Mouse (Mus musculus): ENCODE measurements at regions not wholly inside any gene's neighbourhood (a gene's known extent, or its start where the extent isn't known, plus 50 kb on each side); places are given as distances from the start of the nearest gene placed in this dataset.

- TF ChIP-seq CTCF (IDR thresholded peaks at IDR 0.05; ENCODE audit: low read depth) (no peak), EP300 (IDR thresholded peaks at IDR 0.05; ENCODE audit: low read depth) (no peak)
- no peak overlapping the region for H3K9ac ChIP-seq (replicated peaks)
- WGBS (ENCODE audit: insufficient replicate concordance), result 84% methylated on average over 12 of the region's 12 CpGs
- H3K4me3 ChIP-seq (ENCODE audit: low read depth, low read length), result no peak overlapping the region
- H3K27ac ChIP-seq (ENCODE audit: low read depth), result no peak overlapping the region
- H3K9me3 ChIP-seq (ENCODE audit: low read length), result no peaks in the 10 kb centered on the region
- no peak overlapping the region for H3K4me2 ChIP-seq (ENCODE audit: low read depth, low read length)
- no peaks in the 10 kb centered on the region for H3K36me3 ChIP-seq (replicated peaks; ENCODE audit: insufficient read depth, low read length)
- no peak for ATAC-seq
- no peaks in the 10 kb centered on the region for H3K4me1 ChIP-seq (ENCODE audit: insufficient read depth)
- 0 out of 2 replicates have a peak, but pooled peaks cover 8% of the 10 kb centered on the region for H3K27me3 ChIP-seq (ENCODE audit: insufficient read depth, low read length)
- DNase-seq, result no peak
Measured at GRCm38 (mm10) chr8:25358539-25359165, 534.5 kb upstream of the Adam5 start.

- Histone ChIP-seq H3K9me3 (ENCODE audit: low read length) (no peaks in the 10 kb centered on the region), H3K4me3 (ENCODE audit: low read depth, low read length) (no peak overlapping the region), H3K4me1 (ENCODE audit: insufficient read depth) (no peaks in the 10 kb centered on the region), H3K27ac (ENCODE audit: low read depth) (no peak overlapping the region), H3K36me3 (replicated peaks; ENCODE audit: insufficient read depth, low read length) (no peaks in the 10 kb centered on the region), H3K27me3 (ENCODE audit: insufficient read depth, low read length) (peaks cover 14% of the 10 kb centered on the region; the same call in 1 of the 2 replicates), H3K9ac (replicated peaks) (no peak overlapping the region), H3K4me2 (ENCODE audit: low read depth, low read length) (peak overlapping the region; percentile 19; the same call in 1 of the 2 replicates)
- WGBS (ENCODE audit: insufficient replicate concordance), result 6% methylated on average over 26 of the region's 27 CpGs
- DNase-seq (no peak), ATAC-seq (no peak)
- TF ChIP-seq CTCF (IDR thresholded peaks at IDR 0.05; ENCODE audit: low read depth), result no peak
- no peak for TF ChIP-seq EP300 (IDR thresholded peaks at IDR 0.05; ENCODE audit: low read depth)
Measured at GRCm38 (mm10) chr8:25353822-25354770, 529.9 kb upstream of the Adam5 start.

DNA sequence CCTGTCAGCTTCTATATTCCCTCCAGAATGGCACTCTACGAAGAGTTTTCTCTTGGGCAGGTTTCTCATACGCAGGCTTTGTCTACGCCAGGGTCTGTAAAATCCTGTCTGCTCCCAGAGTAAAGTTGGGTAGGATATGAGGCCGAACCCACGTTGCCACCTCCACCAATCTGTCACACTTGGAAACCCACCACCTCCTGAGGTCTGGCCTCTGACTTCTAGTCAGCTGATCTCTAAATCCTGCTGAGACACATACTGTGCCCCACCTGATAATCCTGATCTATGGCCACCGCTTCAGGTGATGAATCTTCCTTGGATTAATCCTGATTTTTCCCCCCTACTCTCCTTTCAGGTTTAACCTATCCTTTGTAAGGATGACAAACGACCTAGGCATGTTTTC is 529.2 kb upstream of the Adam5 start:
- no peak overlapping the region for H3K9ac ChIP-seq (replicated peaks)
- 49% methylated on average over 7 of the region's 7 CpGs for WGBS (ENCODE audit: insufficient replicate concordance)
- H3K27me3 ChIP-seq (ENCODE audit: insufficient read depth, low read length), result peaks cover 14% of the 10 kb centered on the region; the same call in 1 of the 2 replicates
- H3K4me1 ChIP-seq (ENCODE audit: insufficient read depth), result no peaks in the 10 kb centered on the region
- H3K27ac ChIP-seq (ENCODE audit: low read depth), result no peak overlapping the region
- H3K4me2 ChIP-seq (ENCODE audit: low read depth, low read length), result no peak overlapping the region
- DNase-seq (no peak), ATAC-seq (no peak)
- H3K4me3 ChIP-seq (ENCODE audit: low read depth, low read length), result no peak overlapping the region
- TF ChIP-seq CTCF (IDR thresholded peaks at IDR 0.05; ENCODE audit: low read depth) (no peak), EP300 (IDR thresholded peaks at IDR 0.05; ENCODE audit: low read depth) (no peak)
- no peaks in the 10 kb centered on the region for H3K9me3 ChIP-seq (ENCODE audit: low read length)
- no peaks in the 10 kb centered on the region for H3K36me3 ChIP-seq (replicated peaks; ENCODE audit: insufficient read depth, low read length)

GRCm38 (mm10) chr8:25348003-25348683 is 524.0 kb upstream of the Adam5 start:
- Histone ChIP-seq H3K4me3 (ENCODE audit: low read depth, low read length) (no peak overlapping the region), H3K4me1 (ENCODE audit: insufficient read depth) (no peaks in the 10 kb centered on the region), H3K27ac (ENCODE audit: low read depth) (no peak overlapping the region), H3K4me2 (ENCODE audit: low read depth, low read length) (no peak overlapping the region), H3K27me3 (ENCODE audit: insufficient read depth, low read length) (peaks cover 3% of the 10 kb centered on the region; the same call in 1 of the 2 replicates), H3K9me3 (ENCODE audit: low read length) (peaks cover 3% of the 10 kb centered on the region; the same call in 1 of the 2 replicates), H3K36me3 (replicated peaks; ENCODE audit: insufficient read depth, low read length) (no peaks in the 10 kb centered on the region), H3K9ac (replicated peaks) (no peak overlapping the region)
- TF ChIP-seq EP300 (IDR thresholded peaks at IDR 0.05; ENCODE audit: low read depth) (no peak), CTCF (IDR thresholded peaks at IDR 0.05; ENCODE audit: low read depth) (no peak)
- DNase-seq, result no peak
- ATAC-seq, result no peak
- WGBS (ENCODE audit: insufficient replicate concordance), result 82% methylated on average over 10 of the region's 10 CpGs

DNA sequence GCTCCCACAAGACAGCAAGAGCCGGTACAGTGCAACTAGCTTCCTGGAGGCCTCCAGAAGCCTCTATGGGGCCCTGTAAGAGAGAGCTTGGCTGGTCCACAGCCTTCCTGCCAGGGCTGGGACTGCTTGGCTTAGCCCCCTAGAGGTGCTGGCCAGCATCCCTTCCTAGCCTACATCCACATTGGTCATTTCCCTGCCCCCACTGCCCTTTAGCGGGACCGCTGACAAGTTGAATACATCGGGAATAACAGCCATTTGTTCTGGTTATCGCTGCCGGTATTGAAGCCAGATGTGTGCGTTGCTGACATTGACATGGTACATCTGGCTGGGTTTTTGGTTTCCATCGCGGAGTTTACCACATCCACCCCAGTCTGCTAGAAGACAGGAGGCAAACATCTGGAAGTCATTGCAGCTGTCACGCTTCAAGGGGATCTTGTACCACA is 519.0 kb upstream of the Adam5 start:
- H3K36me3 ChIP-seq (replicated peaks; ENCODE audit: insufficient read depth, low read length), result no peaks in the 10 kb centered on the region
- H3K27me3 ChIP-seq (ENCODE audit: insufficient read depth, low read length), result no peaks in the 10 kb centered on the region
- H3K9ac ChIP-seq (replicated peaks), result no peak overlapping the region
- ATAC-seq, result no peak
- DNase-seq, result no peak
- TF ChIP-seq CTCF (IDR thresholded peaks at IDR 0.05; ENCODE audit: low read depth) (no peak), EP300 (IDR thresholded peaks at IDR 0.05; ENCODE audit: low read depth) (no peak)
- WGBS (ENCODE audit: insufficient replicate concordance), result 78% methylated on average over 10 of the region's 10 CpGs
- H3K9me3 ChIP-seq (ENCODE audit: low read length), result peaks cover 3% of the 10 kb centered on the region; the same call in 1 of the 2 replicates
- no peaks in the 10 kb centered on the region for H3K4me1 ChIP-seq (ENCODE audit: insufficient read depth)
- no peak overlapping the region for H3K4me2 ChIP-seq (ENCODE audit: low read depth, low read length)
- H3K4me3 ChIP-seq (ENCODE audit: low read depth, low read length), result no peak overlapping the region
- no peak overlapping the region for H3K27ac ChIP-seq (ENCODE audit: low read depth)

- 65% methylated on average over 5 of the region's 5 CpGs for WGBS (ENCODE audit: insufficient replicate concordance)
- Histone ChIP-seq H3K36me3 (replicated peaks; ENCODE audit: insufficient read depth, low read length) (no peaks in the 10 kb centered on the region), H3K9me3 (ENCODE audit: low read length) (peaks cover 3% of the 10 kb centered on the region; the same call in 1 of the 2 replicates), H3K27ac (ENCODE audit: low read depth) (no peak overlapping the region), H3K4me2 (ENCODE audit: low read depth, low read length) (no peak overlapping the region), H3K4me1 (ENCODE audit: insufficient read depth) (no peaks in the 10 kb centered on the region), H3K4me3 (ENCODE audit: low read depth, low read length) (no peak overlapping the region), H3K9ac (replicated peaks) (no peak overlapping the region), H3K27me3 (ENCODE audit: insufficient read depth, low read length) (no peaks in the 10 kb centered on the region)
- no peak for DNase-seq
- TF ChIP-seq EP300 (IDR thresholded peaks at IDR 0.05; ENCODE audit: low read depth), result no peak
- ATAC-seq, result no peak
Measured at GRCm38 (mm10) chr8:25342501-25342900, 518.3 kb upstream of the Adam5 start.

Measured in liver, postnatal 0 days (tissue).